Mouse (Mus musculus) forebrain, embryonic 11.5 days (tissue): Measurements from ENCODE around the gene Ccdc158. TPM values are rescaled to one million over a fixed set of nuclear protein-coding genes. Genes with fewer than 3 reads are reported as not detected.

Experiments used
- ATAC-seq: fragments of 200-750 bp; cut with Nextera tagmentation; replicated peaks from 2 replicates; pipeline ENCODE4 v1.8.0; 2017; ENCODE audit warnings: moderate TSS enrichment; ENCODE audit not compliant: low FRiP score
- DNase-seq: peaks from one replicate; pipeline ENCODE4 v3.0.0-alpha.2; 2017; ENCODE audit warnings: low spot score
- H3K27ac ChIP-seq: fragments of 300-500 bp; sonication (generic); 2 replicates; pipeline ENCODE4 v1.5.1; 2014; ENCODE audit warnings: low read depth, low read length
- H3K27me3 ChIP-seq: fragments of 300-500 bp; sonication (generic); 2 replicates; pipeline ENCODE4 v1.6.1; 2014; ENCODE audit warnings: mild to moderate bottlenecking, low read length, mixed read lengths; ENCODE audit not compliant: control insufficient read depth, insufficient read depth
- H3K36me3 ChIP-seq: fragments of 300-500 bp; sonication (generic); 2 replicates; pipeline ENCODE4 v1.6.1; 2014; ENCODE audit warnings: mild to moderate bottlenecking, low read length, moderate library complexity, mixed read lengths; ENCODE audit not compliant: control insufficient read depth, insufficient read depth
- H3K4me1 ChIP-seq: fragments of 300-500 bp; sonication (generic); replicated peaks from 2 replicates; pipeline ENCODE4 v1.6.1; 2014; ENCODE audit warnings: low read length, mixed read lengths; ENCODE audit not compliant: control insufficient read depth, insufficient read depth
- H3K4me2 ChIP-seq: fragments of 300-500 bp; sonication (generic); 2 replicates; pipeline ENCODE4 v1.6.1; 2014; ENCODE audit warnings: low read depth, mild to moderate bottlenecking, low read length, moderate library complexity, mixed read lengths; ENCODE audit not compliant: severe bottlenecking
- H3K4me3 ChIP-seq: fragments of 300-500 bp; sonication (generic); 2 replicates; pipeline ENCODE4 v1.5.1; 2014; ENCODE audit warnings: low read depth, low read length
- H3K9ac ChIP-seq: fragments of 300-500 bp; sonication (generic); 2 replicates; pipeline ENCODE4 v1.6.1; 2014; ENCODE audit warnings: low read length
- H3K9me3 ChIP-seq: fragments of 300-500 bp; sonication (generic); 2 replicates; pipeline ENCODE4 v1.6.1; 2016; ENCODE audit warnings: low read length, mixed read lengths; ENCODE audit not compliant: control insufficient read depth
- WGBS: fragments of 180-500 bp; shearing (Covaris S2); extraction: QIAGEN DNeasy Blood & Tissue Kit; methylation state at CpG from one replicate; pipeline ENCODE4 v1.1.7; 2014; 5-methylcytosine and 5-hydroxymethylcytosine counted together
- polyA plus RNA-seq: library from polyadenylated mRNA; unstranded; fragments of >200 nt; fragmentation: Nextera tagmentation; extraction: Ambion mirVana; gene quantifications from 2 replicates; pipeline ENCODE4 v1.2.1, GENCODE M21; 2014

The Ccdc158 gene
- polyA plus RNA-seq, 1 experiment from 2014 or later: 1.0 TPM

GRCm38 (mm10) chr5:92693744-92694143, 18.7 kb upstream of the Ccdc158 start:
- 96% methylated on average over 3 of the region's 3 CpGs for WGBS
- ATAC-seq: no peak

GRCm38 (mm10) chr5:92692206-92693007, 17.3 kb upstream of the Ccdc158 start:
- WGBS: 84% methylated on average over 16 of the region's 16 CpGs
- Histone ChIP-seq H3K4me3 (no peak overlapping the region), H3K27ac (no peak overlapping the region), H3K9me3 (peaks cover 3% of the 10 kb centered on the region; the same call in 1 of the 2 replicates), H3K9ac (no peak overlapping the region), H3K4me2 (no peak overlapping the region), H3K4me1 (0 out of 2 replicates have a peak, but pooled peaks cover 2% of the 10 kb centered on the region), H3K36me3 (no peaks in the 10 kb centered on the region; the same call in 1 of the 2 replicates), H3K27me3 (no peaks in the 10 kb centered on the region)
- DNase-seq: no peak
- ATAC-seq: no peak

More at GRCm38 (mm10) chr5:92693744-92694143, 18.7 kb upstream of the Ccdc158 start:
- Histone ChIP-seq H3K36me3 (no peaks in the 10 kb centered on the region; the same call in 1 of the 2 replicates), H3K4me3 (no peak overlapping the region), H3K4me1 (peaks cover 5% of the 10 kb centered on the region; the same call in 1 of the 2 replicates), H3K9me3 (peaks cover 3% of the 10 kb centered on the region; the same call in 1 of the 2 replicates), H3K27ac (no peak overlapping the region), H3K27me3 (no peaks in the 10 kb centered on the region), H3K4me2 (no peak overlapping the region), H3K9ac (no peak overlapping the region)
- DNase-seq: no peak

DNA sequence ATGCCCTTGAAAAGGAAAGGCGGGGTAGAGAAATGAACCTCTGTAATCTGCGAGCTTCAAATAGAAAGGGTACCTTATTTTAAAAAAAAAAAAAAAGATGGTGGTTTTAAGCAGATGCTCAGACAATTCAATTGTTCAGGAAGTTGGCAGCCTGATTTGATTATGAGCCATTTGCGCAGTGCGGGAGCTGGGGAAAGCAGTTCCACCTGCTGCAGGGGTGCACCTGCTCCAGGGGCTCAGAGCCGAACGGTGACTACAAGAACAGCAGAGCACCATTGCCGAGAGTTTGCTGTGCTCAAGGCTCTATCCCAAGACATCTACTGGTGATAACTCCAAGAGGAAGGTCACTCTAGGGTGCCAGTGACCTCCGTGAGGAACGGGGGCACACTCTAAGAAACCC, 13.5 kb upstream of the Ccdc158 start:
- WGBS: 93% methylated on average over 9 of the region's 9 CpGs
- Histone ChIP-seq H3K27ac (no peak overlapping the region), H3K4me1 (0 out of 2 replicates have a peak, but pooled peaks cover under 1% of the 10 kb centered on the region), H3K4me2 (no peak overlapping the region), H3K9ac (no peak overlapping the region), H3K27me3 (no peaks in the 10 kb centered on the region), H3K9me3 (peaks cover 3% of the 10 kb centered on the region; the same call in 1 of the 2 replicates), H3K4me3 (no peak overlapping the region), H3K36me3 (no peaks in the 10 kb centered on the region; the same call in 1 of the 2 replicates)
- ATAC-seq (no peak), DNase-seq (no peak)

- no peak overlapping the region for H3K4me3 ChIP-seq
- peaks cover 3% of the 10 kb centered on the region; the same call in 1 of the 2 replicates for H3K9me3 ChIP-seq
- WGBS: 81% methylated on average over 5 of the region's 5 CpGs
- DNase-seq (no peak), ATAC-seq (no peak)
- H3K9ac ChIP-seq: no peak overlapping the region
- H3K4me2 ChIP-seq: no peak overlapping the region
- H3K36me3 ChIP-seq: no peaks in the 10 kb centered on the region; the same call in 1 of the 2 replicates
- H3K4me1 ChIP-seq: 0 out of 2 replicates have a peak, but pooled peaks cover 2% of the 10 kb centered on the region
- H3K27me3 ChIP-seq: no peaks in the 10 kb centered on the region
- H3K27ac ChIP-seq: no peak overlapping the region
Observed at GRCm38 (mm10) chr5:92688124-92688523, 13.1 kb upstream of the Ccdc158 start.

DNA sequence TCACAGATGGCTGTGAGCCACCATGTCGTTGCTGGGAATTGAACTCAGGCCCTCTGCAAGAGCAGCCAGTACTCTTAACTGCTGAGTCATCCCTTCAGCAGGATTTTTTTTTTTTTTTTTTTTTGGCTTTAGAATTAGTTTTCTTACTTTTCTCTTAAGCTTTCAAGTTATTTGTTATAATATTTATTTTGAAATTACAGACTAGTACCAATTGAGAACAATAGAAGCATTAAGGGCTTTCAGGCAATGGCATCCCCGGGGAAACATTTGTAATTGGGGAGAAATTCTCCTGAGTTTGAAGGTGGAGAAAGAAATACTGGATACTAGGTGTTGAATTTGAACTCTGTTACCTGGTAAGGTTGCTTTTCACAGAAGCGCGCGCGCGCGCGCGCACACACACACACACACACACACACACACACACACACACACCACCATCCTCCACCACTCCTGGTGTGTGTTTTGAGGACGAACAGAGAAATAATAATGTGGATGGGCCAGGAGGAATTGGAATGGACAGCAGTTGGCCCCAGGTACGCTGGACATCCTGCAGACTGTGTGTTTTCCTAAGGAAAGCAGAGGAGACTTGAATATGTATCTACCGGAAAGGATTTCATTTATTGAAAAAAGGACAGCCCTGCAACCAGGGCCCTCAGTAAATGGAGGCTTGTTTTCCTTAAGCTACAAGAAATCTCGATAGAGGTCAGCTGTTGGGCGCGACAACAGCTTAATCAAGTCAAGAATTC, 9.8 kb upstream of the Ccdc158 start:
- 0 out of 2 replicates have a peak, but pooled peaks cover 3% of the 10 kb centered on the region for H3K4me1 ChIP-seq
- H3K36me3 ChIP-seq: no peaks in the 10 kb centered on the region; the same call in 1 of the 2 replicates
- DNase-seq (no peak), ATAC-seq (no peak)
- no peak overlapping the region for H3K27ac ChIP-seq
- H3K4me2 ChIP-seq: no peak overlapping the region
- H3K4me3 ChIP-seq: no peak overlapping the region
- peaks cover 3% of the 10 kb centered on the region; the same call in 1 of the 2 replicates for H3K9me3 ChIP-seq
- H3K9ac ChIP-seq: no peak overlapping the region
- WGBS: 86% methylated on average over 16 of the region's 16 CpGs
- H3K27me3 ChIP-seq: no peaks in the 10 kb centered on the region

DNA sequence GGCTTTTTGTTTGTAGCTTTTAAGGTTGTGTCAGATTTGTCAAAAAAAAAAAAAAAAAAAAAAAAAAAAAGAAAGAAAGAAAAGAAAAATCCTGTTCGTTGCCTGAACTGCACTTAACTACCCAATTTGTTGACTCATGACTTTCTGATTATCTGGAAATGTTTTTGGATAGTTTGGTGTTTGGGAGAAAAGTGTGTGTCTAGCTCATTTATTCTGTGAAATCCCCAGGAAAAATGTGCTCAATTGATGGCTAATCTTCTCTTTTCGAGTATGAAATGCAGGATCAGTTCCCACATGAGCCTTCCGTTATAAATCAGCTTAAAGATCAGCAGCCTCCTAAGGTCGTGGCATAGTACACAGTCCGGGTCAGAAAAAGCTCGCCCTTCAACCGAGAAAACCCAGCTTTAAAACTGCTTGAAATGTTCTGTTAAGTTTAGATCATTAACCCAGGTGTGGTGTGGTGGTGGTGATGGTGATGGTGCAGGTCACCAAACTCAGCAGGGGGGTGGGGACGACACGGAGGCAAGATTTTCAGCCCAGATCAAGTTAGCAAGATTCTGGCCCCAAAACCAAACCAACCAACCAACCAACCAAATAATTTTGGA, 8.9 kb upstream of the Ccdc158 start:
- WGBS: 8% methylated on average over 9 of the region's 9 CpGs
- H3K9ac ChIP-seq: peak overlapping the region; percentile 79
- no peak overlapping the region for H3K27ac ChIP-seq

DNA sequence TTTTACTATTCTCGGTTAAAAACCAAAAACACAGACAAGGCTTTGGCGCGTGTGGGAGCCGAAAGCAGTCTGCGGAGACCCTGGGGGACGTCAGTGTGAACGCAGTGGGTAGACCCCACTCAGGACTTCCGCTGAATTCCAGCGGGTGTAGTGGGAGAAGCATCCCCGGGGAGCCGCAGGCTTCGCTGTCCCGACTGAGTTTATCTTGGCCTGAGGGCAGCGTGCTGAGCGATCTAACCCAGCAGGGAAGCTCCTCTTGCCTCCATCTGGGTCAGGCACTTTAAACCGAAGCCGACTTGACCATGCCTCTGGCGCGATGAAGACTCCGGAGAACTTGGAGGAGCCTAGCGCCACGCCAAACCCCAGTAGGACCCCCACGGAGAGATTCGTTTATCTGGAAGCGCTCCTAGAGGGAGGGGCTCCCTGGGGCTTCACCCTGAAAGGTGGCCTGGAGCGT, 8.3 kb upstream of the Ccdc158 start, which contains the start of gene Shroom3:
TSS of gene Shroom3 (plus strand) at position 85 of the 457 bp plus-strand sequence.
- Histone ChIP-seq H3K27me3 (no peaks in the 10 kb centered on the region), H3K27ac (peak within 1 kb of the TSS; percentile 75), H3K4me2 (peak within 1 kb of the TSS; percentile 53), H3K9ac (peak within 1 kb of the TSS; percentile 79), H3K4me1 (0 out of 2 replicates have a peak, but pooled peaks cover 3% of the 10 kb centered on the region), H3K4me3 (peak within 1 kb of the TSS; percentile 57), H3K9me3 (no peaks in the 10 kb centered on the region), H3K36me3 (no peaks in the 10 kb centered on the region)
- peak; percentile 69 for DNase-seq
- ATAC-seq: peak; percentile 26
- WGBS: under 1% methylated on average over 26 of the region's 26 CpGs

More for the DNA sequence above, 8.9 kb upstream of the Ccdc158 start:
- H3K9me3 ChIP-seq: peaks cover 2% of the 10 kb centered on the region; the same call in 1 of the 2 replicates
- H3K4me2 ChIP-seq: peak overlapping the region; percentile 53
- no peaks in the 10 kb centered on the region for H3K27me3 ChIP-seq
- DNase-seq (no peak), ATAC-seq (no peak)
- peak overlapping the region; percentile 57 for H3K4me3 ChIP-seq
- 0 out of 2 replicates have a peak, but pooled peaks cover 3% of the 10 kb centered on the region for H3K4me1 ChIP-seq
- H3K36me3 ChIP-seq: no peaks in the 10 kb centered on the region
